Mouse (Mus musculus) 3134 (cell line): ENCODE measurements around the gene Masp1.

Experiments used
- DNase-seq: peaks from one replicate; pipeline ENCODE4 v3.0.0-alpha.2; 2011; ENCODE audit warnings: low spot score; ENCODE audit not compliant: insufficient read length; ENCODE audit errors: extremely low read depth

Masp1 gene

GRCm38 (mm10) chr16:23471551-23471950 is 49.1 kb downstream of the Masp1 start:
- DNase-seq: no peak

- DNase-seq: no peak
These were observed 56.8 kb downstream of the Masp1 start for GRCm38 (mm10) chr16:23463671-23464347.

DNA sequence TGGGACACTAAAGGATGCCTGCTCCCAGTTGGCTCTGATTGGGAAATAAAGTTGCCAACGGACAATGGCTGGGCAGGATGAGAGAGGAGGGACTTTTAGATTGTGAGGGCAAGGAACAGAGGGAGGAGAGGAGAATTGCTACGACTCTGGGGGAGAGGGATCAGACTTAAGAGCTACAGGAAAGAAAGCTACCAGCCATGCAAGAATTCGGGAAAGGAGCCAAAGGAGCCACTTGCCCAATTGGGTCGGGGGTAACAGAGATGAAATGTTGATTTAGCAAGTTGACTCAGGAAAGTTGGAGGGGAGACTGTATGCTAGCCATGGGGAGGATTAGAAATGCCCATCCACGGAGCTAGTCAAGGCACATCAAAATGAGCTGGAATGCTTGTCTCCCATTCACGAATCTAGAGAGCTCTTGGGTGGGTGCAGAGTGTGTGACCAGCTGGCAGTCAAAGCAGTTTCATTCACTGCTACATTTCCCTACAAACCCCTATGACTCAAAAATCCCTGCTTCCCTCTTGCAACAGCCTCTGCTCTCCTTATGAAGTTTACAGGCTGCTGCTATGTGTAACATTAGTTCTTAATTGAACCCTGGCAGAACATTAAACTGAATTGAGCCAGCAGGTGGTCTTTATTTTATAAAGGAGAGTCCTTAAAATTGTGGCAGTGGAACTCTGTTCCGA is 61.6 kb downstream of the Masp1 start:
- no peak for DNase-seq

DNA sequence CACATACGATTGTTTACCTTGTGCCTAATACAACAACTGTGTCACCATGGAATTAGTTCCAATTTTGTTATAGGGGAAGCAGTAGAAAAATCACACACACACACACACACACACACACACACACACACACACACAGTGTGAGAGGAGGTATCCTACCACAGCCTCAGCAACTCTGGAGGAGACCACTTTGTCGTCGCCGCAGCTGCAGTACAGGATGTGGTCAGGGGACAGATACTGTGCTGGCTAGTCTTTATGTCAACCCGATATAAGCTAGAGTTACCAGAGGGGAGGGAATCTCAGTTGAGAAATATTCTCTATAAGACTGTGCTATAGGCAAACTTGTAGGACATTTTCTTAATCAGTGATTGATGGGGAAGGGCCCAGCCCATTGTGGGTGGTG is 63.3 kb downstream of the Masp1 start:
- no peak for DNase-seq

GRCm38 (mm10) chr16:23456534-23456933 is 64.1 kb downstream of the Masp1 start:
- DNase-seq: peak; percentile 78

DNA sequence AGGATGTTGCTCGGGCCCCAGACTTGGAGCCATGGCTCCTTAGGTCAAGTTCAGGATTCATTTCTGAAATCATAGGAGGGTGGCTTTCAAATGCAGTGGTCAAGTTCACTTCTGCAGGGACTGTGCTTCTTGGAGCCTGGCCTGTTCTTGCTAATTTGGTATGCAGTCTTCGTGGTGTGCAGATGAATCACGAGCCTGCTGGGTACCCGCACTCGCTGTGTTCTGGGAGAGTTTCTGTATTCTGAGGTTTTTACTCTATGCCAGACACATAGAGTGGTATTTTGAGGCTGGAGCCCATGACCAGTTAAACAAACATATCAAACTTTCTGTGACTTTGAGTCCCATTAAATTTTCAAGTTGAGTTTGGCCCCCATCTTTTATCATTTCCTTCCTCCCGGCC is 66.2 kb downstream of the Masp1 start:
- DNase-seq: peak; percentile 76

- peak; percentile 31 for DNase-seq
These were observed 68.1 kb downstream of the Masp1 start for GRCm38 (mm10) chr16:23452476-23452875.

DNA sequence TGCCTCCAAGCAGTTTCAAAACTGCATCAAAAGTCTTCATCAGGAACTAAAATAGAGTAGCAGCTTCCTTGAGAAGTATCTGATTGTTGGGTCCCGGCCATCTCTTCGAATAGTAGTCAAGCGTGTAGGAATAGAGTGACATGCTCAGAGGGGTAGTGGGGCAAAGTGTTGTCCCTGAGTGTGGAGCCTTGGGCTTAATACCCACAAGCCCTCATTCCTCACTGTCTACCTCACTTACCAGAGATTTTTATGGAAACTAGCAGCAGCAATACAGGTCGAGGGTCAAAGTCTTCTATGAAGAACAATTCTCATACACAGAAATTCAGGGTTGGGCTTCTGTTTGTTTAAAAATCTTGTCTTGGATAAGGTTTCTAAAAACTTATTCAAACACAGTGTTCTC is 69.8 kb downstream of the Masp1 start:
- DNase-seq: no peak

DNA sequence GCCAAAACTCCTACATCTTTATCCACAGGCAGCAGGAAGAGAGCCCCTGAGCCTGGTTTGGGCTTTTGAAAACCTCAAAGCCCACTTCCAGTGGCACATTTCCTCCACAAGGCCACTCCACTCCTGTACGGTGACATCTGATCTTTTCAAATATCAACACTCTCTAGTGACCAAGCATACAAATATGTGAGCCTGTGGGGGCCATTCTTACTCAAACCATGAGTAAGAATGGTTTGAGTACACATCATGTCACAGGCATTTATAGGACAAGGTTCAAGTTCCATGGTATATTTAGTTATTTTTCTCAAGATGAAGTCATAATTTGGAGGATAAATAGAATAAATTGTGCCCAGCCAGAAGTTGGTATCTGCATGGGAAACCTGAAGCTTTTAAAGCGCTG is 70.7 kb downstream of the Masp1 start:
- DNase-seq: peak; percentile 68

- no peak for DNase-seq
These were observed 76.4 kb downstream of the Masp1 start for GRCm38 (mm10) chr16:23444231-23444630.

- DNase-seq: no peak
These were observed 83.0 kb downstream of the Masp1 start for GRCm38 (mm10) chr16:23437404-23438166.

- DNase-seq: no peak
These were observed 90.6 kb downstream of the Masp1 start for GRCm38 (mm10) chr16:23429991-23430390.

DNA sequence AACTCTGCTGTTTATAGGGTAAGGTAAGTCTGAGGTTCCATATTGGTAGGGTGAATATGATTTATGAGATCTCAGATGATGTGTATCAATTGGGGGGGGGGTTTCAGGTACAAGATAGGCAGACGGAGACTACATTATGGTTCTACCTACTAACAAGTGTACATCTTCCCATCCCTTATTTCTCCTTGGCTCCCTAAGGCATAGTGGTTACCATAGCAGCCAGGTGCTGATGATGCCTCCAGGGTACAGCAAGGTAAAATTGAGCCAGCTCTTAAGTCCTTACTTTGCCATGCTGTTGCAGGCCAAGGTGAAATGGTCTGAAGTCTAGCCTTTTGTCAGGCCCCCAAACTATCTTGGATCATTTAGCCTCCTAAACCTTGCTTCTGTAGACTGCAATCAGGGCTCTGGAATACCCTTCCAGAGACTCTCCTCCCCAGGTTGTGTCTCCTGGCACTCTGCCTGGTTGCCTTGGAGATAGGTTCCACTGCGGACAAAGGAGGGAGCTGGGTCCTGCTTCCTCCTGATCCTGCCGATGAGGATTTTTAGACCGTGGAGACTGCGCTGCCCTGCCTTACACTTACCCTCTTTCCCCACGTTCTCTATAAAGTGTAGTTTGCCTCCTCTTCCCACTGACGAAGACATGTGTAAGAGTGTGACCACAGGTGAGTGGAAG is 91.8 kb downstream of the Masp1 start, which contains the start of gene Rtp1:
TSS of gene Rtp1 (plus strand) at position 487 of the 673 bp plus-strand sequence.
- no peak for DNase-seq

DNA sequence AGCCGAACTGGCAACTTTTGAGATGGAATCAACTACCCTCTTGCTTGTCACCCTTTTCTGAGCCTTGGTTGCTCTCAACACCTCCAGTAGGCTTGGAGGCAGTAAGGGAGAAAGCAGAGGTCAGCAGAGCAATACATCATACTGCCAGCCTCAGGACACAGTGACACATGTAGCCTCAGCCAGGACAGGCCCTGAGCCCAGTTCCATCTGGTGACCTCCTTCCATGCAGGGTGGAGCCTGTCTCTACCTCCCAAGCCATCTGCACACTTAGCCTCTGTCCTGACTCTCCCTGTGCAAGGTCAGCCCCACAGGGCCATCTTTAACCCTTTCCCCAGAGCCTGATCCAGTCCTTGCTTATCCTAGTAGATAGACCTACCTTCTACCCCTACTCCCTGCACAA is 92.9 kb downstream of the Masp1 start:
- DNase-seq: no peak

DNA sequence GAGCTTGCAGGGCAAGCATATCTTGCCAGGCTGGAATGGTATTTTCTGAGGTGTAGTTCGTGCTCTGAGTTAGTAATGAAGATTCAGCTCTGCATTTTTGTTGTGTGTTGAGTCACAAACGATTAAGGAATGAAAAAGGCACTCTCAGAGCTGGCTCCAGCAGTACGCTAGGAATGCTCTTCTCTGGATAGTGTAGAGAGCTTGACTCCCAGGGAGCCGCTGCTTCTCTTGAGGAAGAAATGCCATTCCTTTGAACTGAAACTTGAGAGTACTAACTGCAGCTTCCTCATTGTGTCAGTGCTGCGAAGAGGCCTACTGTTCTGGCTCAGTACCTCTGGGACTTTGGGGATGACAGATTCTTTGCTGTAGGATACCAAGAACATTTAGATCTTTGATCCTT is 96.8 kb downstream of the Masp1 start:
- no peak for DNase-seq

- no peak for DNase-seq
These were observed 101.0 kb downstream of the Masp1 start for GRCm38 (mm10) chr16:23419565-23420085.

DNA sequence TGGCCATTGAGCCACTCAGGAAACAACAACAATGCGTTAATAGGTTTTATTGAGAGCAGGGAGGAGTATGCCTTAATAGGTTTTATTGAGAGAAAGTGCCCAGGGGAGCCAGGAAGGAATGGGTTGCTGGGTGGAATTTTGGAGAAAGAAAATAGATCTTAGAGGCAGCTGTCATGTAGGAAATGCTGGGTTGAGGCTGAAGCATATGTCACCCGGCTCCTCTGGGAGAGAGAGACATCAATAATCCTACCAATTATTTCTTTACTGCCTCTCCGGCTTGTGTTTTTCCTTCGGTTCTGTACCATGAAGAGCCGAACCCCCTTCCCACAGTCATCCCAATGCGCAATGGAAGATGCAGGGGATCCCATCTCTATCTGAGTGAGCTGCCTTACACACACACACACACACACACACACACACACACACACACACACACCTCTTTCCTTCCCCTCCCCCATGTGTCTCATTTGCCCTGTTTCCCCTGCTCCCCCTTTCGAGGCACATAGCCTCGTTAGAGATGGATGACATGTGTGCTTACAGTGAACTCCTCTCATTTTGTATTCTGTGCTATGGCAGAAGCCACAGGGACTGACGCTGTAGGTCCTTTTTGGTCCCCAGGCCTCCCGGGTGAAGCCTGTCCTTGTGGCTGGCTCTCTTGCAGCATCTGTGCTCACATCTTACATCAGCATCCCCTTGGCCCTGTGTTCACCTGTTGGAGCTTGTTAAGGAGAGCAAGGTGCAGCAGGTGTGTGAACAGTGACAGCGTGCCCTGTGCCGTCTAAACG is 103.0 kb downstream of the Masp1 start:
- DNase-seq: no peak

DNA sequence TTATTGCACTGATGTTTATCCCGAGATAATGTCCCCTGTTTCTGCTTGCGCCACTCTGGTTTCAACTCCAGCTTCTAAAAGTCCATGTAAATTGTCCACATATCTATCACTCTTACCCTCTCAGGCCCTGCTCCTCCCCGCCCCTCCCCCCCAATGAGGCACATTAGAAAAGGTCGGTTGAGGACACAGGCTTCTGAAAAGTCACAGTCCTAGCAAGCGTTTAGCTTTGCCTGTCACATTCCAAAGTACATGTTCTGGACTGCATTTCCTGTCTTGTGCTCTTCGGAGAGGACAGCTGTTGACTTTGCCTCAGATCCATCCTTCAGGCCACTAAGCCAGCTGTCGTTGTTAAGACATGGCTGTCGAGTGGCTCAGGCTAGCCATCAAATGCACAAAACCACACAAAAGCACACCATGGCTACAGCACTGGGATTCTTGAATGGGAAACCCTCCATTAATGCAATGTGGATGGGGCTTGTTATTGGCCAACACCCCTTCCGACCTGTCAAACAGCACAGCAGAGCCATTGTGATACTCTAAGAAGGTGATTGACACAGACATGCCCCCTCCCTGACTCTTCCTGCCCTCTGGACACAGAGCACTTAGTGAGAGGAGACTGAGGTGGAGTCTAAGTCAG is 103.8 kb downstream of the Masp1 start:
- DNase-seq: no peak

GRCm38 (mm10) chr16:23416261-23416656 is 104.4 kb downstream of the Masp1 start:
- no peak for DNase-seq

DNA sequence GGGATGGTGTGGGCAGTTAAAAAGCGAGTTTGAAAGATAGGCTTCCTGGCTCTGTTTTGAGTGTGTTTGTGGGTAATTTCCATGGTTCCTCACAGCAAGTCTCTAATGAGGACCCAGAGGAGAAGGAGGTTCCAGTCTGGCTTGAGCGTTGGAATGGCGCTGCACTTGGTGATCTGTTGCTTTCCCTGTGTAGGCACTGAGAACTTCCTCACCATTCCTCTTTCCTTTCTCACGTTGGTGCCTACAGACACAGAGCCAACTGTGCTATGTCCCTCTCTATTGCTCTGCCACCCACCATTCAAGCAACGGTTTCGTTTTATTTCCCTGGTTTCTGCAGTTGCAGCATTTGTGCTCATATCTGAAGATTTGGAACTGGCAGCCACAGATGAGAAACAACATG is 107.7 kb downstream of the Masp1 start:
- no peak for DNase-seq
